Mouse (Mus musculus): ENCODE results near the gene Zcchc2. TPM values are rescaled to one million over a fixed set of nuclear protein-coding genes. Genes with fewer than 3 reads are reported as not detected.

Gene Zcchc2
- 2.7 and 3.1 TPM in 2 replicates for polyA plus RNA-seq (2014; fragmentation: Nextera tagmentation; extraction: Ambion mirVana)

GRCm38 (mm10) chr1:105990138-105990821 is at the start of gene Zcchc2:
Gene Zcchc2 (plus strand): TSS chr1:105990406.
- Histone ChIP-seq H3K9me3 (ENCODE audit: control insufficient read depth, low read length) (no peaks in the 10 kb centered on the region), H3K36me3 (replicated peaks; ENCODE audit: control insufficient read depth, insufficient read depth) (no peaks in the 10 kb centered on the region), H3K9ac (peak within 1 kb of the TSS; percentile 76), H3K4me3 (replicated peaks; ENCODE audit: low read length) (peak within 1 kb of the TSS; percentile 74), H3K27ac (peak within 1 kb of the TSS; percentile 90), H3K4me1 (replicated peaks; ENCODE audit: control insufficient read depth, insufficient read depth, low read length) (peaks cover 29% of the 10 kb centered on the region), H3K4me2 (replicated peaks) (peak within 1 kb of the TSS; percentile 99), H3K27me3 (ENCODE audit: control insufficient read depth, insufficient read depth, low read length) (no peaks in the 10 kb centered on the region)
- DNase-seq (ENCODE audit: low spot score) (peak; percentile 99), ATAC-seq (ENCODE audit: low FRiP score) (peak; percentile 97)
- under 1% methylated on average over 53 of the region's 83 CpGs for WGBS

- DNase-seq (ENCODE audit: low spot score) (no peak), ATAC-seq (ENCODE audit: low FRiP score) (no peak)
- Histone ChIP-seq H3K9ac (no peak overlapping the region), H3K27me3 (ENCODE audit: control insufficient read depth, insufficient read depth, low read length) (no peaks in the 10 kb centered on the region), H3K27ac (no peak overlapping the region), H3K36me3 (replicated peaks; ENCODE audit: control insufficient read depth, insufficient read depth) (no peaks in the 10 kb centered on the region), H3K4me2 (replicated peaks) (no peak overlapping the region), H3K4me3 (replicated peaks; ENCODE audit: low read length) (no peak overlapping the region), H3K4me1 (replicated peaks; ENCODE audit: control insufficient read depth, insufficient read depth, low read length) (no peaks in the 10 kb centered on the region), H3K9me3 (ENCODE audit: control insufficient read depth, low read length) (no peaks in the 10 kb centered on the region)
- 81% methylated on average over 10 of the region's 10 CpGs for WGBS
These were observed 45.2 kb upstream of the Zcchc2 start for GRCm38 (mm10) chr1:105944927-105945580.

GRCm38 (mm10) chr1:105946581-105947540 is 43.3 kb upstream of the Zcchc2 start:
- 0 out of 2 replicates have a peak overlapping the region, but pooled peaks have one; percentile 14 for H3K27ac ChIP-seq
- H3K36me3 ChIP-seq (replicated peaks; ENCODE audit: control insufficient read depth, insufficient read depth), result no peaks in the 10 kb centered on the region
- no peak overlapping the region for H3K4me3 ChIP-seq (replicated peaks; ENCODE audit: low read length)
- no peaks in the 10 kb centered on the region for H3K4me1 ChIP-seq (replicated peaks; ENCODE audit: control insufficient read depth, insufficient read depth, low read length)
- 73% methylated on average over 13 of the region's 13 CpGs for WGBS
- H3K9ac ChIP-seq, result no peak overlapping the region
- H3K9me3 ChIP-seq (ENCODE audit: control insufficient read depth, low read length), result no peaks in the 10 kb centered on the region
- H3K27me3 ChIP-seq (ENCODE audit: control insufficient read depth, insufficient read depth, low read length), result no peaks in the 10 kb centered on the region
- ATAC-seq (ENCODE audit: low FRiP score) (no peak), DNase-seq (ENCODE audit: low spot score) (no peak)
- no peak overlapping the region for H3K4me2 ChIP-seq (replicated peaks)

GRCm38 (mm10) chr1:105948352-105948751 is 41.9 kb upstream of the Zcchc2 start:
- Histone ChIP-seq H3K27ac (no peak overlapping the region), H3K36me3 (replicated peaks; ENCODE audit: control insufficient read depth, insufficient read depth) (no peaks in the 10 kb centered on the region), H3K4me3 (replicated peaks; ENCODE audit: low read length) (no peak overlapping the region), H3K4me1 (replicated peaks; ENCODE audit: control insufficient read depth, insufficient read depth, low read length) (no peaks in the 10 kb centered on the region), H3K9me3 (ENCODE audit: control insufficient read depth, low read length) (no peaks in the 10 kb centered on the region), H3K4me2 (replicated peaks) (no peak overlapping the region), H3K27me3 (ENCODE audit: control insufficient read depth, insufficient read depth, low read length) (no peaks in the 10 kb centered on the region), H3K9ac (no peak overlapping the region)
- DNase-seq (ENCODE audit: low spot score) (no peak), ATAC-seq (ENCODE audit: low FRiP score) (no peak)
- WGBS, result 82% methylated on average over 6 of the region's 6 CpGs

GRCm38 (mm10) chr1:105953588-105953987 is 36.6 kb upstream of the Zcchc2 start:
- H3K4me1 ChIP-seq (replicated peaks; ENCODE audit: control insufficient read depth, insufficient read depth, low read length), result no peaks in the 10 kb centered on the region
- no peak overlapping the region for H3K9ac ChIP-seq
- no peak overlapping the region for H3K4me2 ChIP-seq (replicated peaks)
- no peak overlapping the region for H3K27ac ChIP-seq
- H3K4me3 ChIP-seq (replicated peaks; ENCODE audit: low read length), result no peak overlapping the region
- DNase-seq (ENCODE audit: low spot score) (no peak), ATAC-seq (ENCODE audit: low FRiP score) (no peak)
- no peaks in the 10 kb centered on the region for H3K27me3 ChIP-seq (ENCODE audit: control insufficient read depth, insufficient read depth, low read length)
- H3K9me3 ChIP-seq (ENCODE audit: control insufficient read depth, low read length), result 0 out of 2 replicates have a peak, but pooled peaks cover 5% of the 10 kb centered on the region
- no peaks in the 10 kb centered on the region for H3K36me3 ChIP-seq (replicated peaks; ENCODE audit: control insufficient read depth, insufficient read depth)
- 73% methylated on average over 2 of the region's 2 CpGs for WGBS

- Histone ChIP-seq H3K9me3 (ENCODE audit: control insufficient read depth, low read length) (0 out of 2 replicates have a peak, but pooled peaks cover 5% of the 10 kb centered on the region), H3K4me1 (replicated peaks; ENCODE audit: control insufficient read depth, insufficient read depth, low read length) (no peaks in the 10 kb centered on the region), H3K27ac (no peak overlapping the region), H3K27me3 (ENCODE audit: control insufficient read depth, insufficient read depth, low read length) (no peaks in the 10 kb centered on the region), H3K4me3 (replicated peaks; ENCODE audit: low read length) (no peak overlapping the region), H3K4me2 (replicated peaks) (no peak overlapping the region), H3K36me3 (replicated peaks; ENCODE audit: control insufficient read depth, insufficient read depth) (no peaks in the 10 kb centered on the region), H3K9ac (no peak overlapping the region)
- ATAC-seq (ENCODE audit: low FRiP score), result no peak
- no peak for DNase-seq (ENCODE audit: low spot score)
These were observed 36.2 kb upstream of the Zcchc2 start for GRCm38 (mm10) chr1:105954047-105954446.

GRCm38 (mm10) chr1:105956057-105956456 is 34.1 kb upstream of the Zcchc2 start:
- no peak overlapping the region for H3K4me2 ChIP-seq (replicated peaks)
- WGBS, result 73% methylated on average over 5 of the region's 5 CpGs
- ATAC-seq (ENCODE audit: low FRiP score), result no peak; the same call in 1 of the 2 replicates

GRCm38 (mm10) chr1:105961472-105961871 is 28.7 kb upstream of the Zcchc2 start:
- 82% methylated on average over 4 of the region's 4 CpGs for WGBS
- no peak for ATAC-seq (ENCODE audit: low FRiP score)

More at GRCm38 (mm10) chr1:105956057-105956456, 34.1 kb upstream of the Zcchc2 start:
- H3K9ac ChIP-seq, result no peak overlapping the region
- H3K27me3 ChIP-seq (ENCODE audit: control insufficient read depth, insufficient read depth, low read length), result no peaks in the 10 kb centered on the region
- H3K4me1 ChIP-seq (replicated peaks; ENCODE audit: control insufficient read depth, insufficient read depth, low read length), result no peaks in the 10 kb centered on the region
- H3K27ac ChIP-seq, result no peak overlapping the region
- 0 out of 2 replicates have a peak, but pooled peaks cover 5% of the 10 kb centered on the region for H3K9me3 ChIP-seq (ENCODE audit: control insufficient read depth, low read length)
- DNase-seq (ENCODE audit: low spot score), result no peak
- no peak overlapping the region for H3K4me3 ChIP-seq (replicated peaks; ENCODE audit: low read length)
- no peaks in the 10 kb centered on the region for H3K36me3 ChIP-seq (replicated peaks; ENCODE audit: control insufficient read depth, insufficient read depth)

More at GRCm38 (mm10) chr1:105961472-105961871, 28.7 kb upstream of the Zcchc2 start:
- Histone ChIP-seq H3K4me1 (replicated peaks; ENCODE audit: control insufficient read depth, insufficient read depth, low read length) (no peaks in the 10 kb centered on the region), H3K27me3 (ENCODE audit: control insufficient read depth, insufficient read depth, low read length) (no peaks in the 10 kb centered on the region), H3K9ac (no peak overlapping the region), H3K27ac (no peak overlapping the region), H3K9me3 (ENCODE audit: control insufficient read depth, low read length) (no peaks in the 10 kb centered on the region), H3K4me3 (replicated peaks; ENCODE audit: low read length) (no peak overlapping the region), H3K4me2 (replicated peaks) (no peak overlapping the region), H3K36me3 (replicated peaks; ENCODE audit: control insufficient read depth, insufficient read depth) (no peaks in the 10 kb centered on the region)
- DNase-seq (ENCODE audit: low spot score), result no peak
